Mouse (Mus musculus) CD4-positive, CD25-positive, alpha-beta regulatory T cell, adult 4 months (primary cell): ENCODE data around the gene Reep1. TPM values are rescaled to one million over a fixed set of nuclear protein-coding genes. Genes with fewer than 3 reads are reported as not detected.

ENCODE experiments used
- ATAC-seq: one replicate; pipeline ENCODE4 v1.8.0; 2017
- polyA plus RNA-seq, 2 experiments: library from polyadenylated mRNA; unstranded; fragments of 100-300 nt; shearing (Covaris generic); gene quantifications; one replicate each; pipeline ENCODE4 v1.2.1; 2017

Gene Reep1
- polyA plus RNA-seq, 2 experiments from 2014 or later: 0.74 to 1.8 TPM

DNA sequence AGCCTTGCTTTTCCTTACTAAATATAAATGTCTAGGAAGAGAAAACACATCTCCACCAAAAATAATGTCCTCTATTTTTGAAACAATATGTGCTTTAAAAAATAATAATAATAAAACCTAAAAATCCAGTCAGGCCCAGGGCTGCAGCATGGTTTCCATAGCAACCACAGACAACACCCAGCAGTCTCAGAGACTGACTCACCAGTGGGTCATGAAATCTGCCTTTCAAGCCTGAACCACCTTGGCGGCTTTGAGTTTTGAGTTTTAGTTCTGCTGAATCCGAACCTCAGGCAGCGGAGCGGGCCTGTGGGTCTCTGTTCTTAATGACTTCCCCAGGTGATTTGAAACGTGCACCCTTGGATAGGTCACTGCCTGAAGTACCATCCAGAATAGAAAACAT is 75.8 kb downstream of the Reep1 start:
- no peak for ATAC-seq

DNA sequence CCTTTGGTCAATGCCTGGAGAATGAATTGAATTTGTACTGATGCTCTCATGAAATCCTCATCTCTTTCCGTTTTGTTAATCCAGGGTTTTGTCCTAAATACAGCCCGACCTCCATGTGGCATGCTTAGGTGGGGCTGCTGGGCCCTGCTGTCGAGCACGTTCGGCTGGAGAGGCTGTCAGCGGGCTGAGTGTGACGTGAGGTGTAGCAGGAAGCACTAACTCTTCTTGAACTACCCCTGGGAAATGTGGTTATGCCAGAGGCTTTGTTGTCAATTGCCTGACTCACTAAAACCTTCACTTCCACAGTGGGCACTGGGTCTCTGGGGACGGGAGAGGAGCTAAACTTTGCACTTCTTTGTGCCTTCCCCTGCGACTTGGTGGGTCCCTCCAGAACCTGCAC is 81.0 kb downstream of the Reep1 start:
- ATAC-seq: no peak

DNA sequence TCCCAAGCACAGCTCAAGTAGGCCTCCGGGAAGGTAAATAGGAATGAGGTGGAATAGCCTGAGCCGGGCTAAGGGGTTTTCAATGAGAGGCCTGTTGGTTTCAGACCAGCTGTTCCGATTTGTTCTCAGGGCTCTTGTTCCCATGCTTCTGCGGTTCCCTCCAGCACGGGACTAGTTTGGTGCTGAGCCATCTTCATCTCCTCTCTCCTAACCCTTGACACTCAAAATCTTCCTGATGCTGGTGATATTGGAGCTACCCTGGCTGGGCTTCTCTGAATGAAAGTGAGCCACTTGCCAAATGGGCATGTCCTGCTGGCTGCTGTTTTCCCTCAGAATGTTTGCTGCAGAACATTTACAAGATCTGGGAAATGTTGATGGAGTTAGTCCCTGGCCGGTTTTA is 84.4 kb downstream of the Reep1 start:
- ATAC-seq: no peak

DNA sequence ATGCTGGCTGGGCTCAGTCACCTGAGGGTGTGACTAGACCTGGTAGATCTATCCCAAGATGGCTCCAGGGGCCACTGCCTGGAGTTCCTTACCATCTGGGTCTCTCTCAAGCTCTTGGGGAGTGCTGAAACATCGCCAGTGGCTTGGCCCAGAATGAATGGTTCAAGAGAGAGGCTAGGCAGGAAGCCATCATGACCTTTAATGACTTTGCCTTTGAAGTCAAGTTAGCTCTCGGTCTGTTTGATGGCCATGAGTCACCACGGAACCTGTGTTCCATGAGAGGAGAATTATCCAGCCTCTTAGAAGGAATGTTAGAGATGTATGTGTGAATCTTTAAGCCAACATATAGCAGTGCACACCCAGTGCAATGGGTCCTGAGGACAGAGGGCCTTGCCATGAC is 92.0 kb downstream of the Reep1 start:
- ATAC-seq: no peak

DNA sequence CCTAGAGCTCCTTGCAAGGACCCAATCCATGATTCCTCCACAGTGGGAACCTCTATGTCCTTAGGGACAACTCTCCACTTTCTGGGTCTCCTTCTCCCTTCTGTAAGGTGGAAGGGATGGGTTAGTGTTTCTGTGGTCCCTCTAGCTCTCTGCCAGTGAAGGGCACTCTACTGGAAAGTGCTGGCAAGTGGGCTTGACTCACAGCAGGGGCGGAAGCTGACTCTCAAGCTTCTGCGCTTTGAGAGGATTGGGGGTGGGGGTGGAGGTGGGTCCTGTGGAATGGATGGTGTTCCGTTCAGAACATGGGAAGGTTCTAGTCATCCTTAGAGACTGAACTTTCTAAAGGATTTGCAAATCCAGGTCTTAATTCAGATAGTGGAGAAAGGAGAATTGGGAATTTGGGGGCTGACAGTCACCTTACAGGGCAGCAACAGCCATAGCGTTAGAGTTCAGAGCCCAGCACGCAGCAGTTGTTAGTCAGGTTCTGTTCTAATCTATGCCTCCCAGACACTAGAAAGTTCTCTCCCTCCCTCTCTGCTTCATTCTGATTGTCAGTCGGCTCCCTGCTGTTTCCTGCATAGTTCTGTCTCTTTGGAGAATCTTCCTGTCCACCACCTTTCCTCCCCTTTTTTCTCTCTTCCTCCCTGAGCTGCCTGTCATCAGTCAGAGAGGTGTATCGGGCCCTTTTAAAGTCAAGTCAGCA is 93.8 kb downstream of the Reep1 start:
- ATAC-seq: no peak

DNA sequence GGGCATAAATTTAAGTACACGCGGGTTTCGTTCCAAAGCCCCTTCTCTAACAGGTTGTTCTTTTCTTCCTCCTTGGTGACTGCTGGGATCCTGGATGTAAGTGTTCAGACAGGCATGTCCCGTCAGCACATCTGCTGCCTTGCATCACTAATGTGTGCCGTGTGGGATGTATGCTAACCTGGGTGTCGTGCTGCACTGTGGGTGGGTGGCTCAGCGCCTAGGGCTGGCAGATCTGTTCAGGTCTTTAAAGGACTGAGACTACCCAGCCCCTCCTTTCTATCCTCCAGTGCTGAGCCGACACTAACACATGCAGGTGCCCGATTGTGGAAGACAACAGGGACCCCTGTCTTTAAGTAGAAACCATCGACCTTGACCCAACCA is 94.3 kb downstream of the Reep1 start:
- no peak for ATAC-seq

DNA sequence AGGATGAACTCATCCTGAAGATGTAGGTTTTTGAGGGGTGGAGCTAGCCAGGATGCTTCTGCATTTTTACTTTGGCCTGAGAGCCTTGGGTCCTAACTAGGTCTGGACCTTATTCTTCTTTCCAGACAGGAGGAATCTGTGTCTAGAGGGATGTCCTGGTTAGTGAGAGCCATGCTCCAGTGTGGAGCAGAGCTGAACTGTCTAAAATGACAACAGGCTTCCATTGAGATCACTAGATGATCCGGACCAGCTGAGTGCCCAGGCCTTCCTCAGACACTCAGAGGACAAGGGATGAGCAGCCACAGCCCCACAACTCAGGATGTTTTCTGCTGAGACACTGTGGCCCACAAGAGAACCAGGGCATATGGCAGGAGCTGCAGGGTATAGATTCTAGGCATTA is 96.2 kb downstream of the Reep1 start:
- ATAC-seq: no peak

DNA sequence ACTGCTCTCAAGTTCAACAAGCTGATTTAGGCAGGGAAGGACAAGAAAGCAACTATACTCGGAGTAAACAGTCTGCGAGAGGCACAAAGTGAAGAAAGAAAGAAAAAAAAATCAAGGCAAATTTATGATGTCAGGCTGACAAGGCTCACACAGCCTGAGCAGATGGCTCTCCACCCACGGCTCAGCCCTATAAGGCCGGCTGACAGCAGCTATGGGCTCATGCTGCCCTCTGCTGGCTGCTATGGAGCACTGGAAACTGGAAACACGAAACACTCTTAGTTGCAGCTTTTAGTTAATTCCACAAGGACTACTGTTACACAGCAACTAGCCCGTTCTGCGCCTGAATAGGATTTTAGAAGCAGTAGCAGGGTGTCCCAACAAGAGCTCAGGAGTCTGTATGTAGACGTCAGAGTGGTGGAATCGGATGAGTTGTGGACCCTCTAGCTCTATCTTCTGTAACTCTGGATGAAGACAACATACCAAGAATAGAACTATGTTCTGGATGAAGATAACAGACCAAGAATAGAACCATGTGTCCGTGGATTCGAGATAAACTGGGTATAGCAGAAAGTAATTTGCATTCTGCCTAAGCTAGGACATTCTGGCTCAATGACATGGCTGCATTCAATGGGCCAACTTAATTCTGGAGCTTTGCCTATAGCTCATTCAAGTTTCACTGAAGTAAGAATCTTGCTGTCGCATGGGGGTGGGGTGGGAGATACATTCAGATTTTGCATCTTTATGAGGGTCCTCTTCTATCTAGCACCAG is 96.9 kb downstream of the Reep1 start:
- peak; percentile 96 for ATAC-seq

DNA sequence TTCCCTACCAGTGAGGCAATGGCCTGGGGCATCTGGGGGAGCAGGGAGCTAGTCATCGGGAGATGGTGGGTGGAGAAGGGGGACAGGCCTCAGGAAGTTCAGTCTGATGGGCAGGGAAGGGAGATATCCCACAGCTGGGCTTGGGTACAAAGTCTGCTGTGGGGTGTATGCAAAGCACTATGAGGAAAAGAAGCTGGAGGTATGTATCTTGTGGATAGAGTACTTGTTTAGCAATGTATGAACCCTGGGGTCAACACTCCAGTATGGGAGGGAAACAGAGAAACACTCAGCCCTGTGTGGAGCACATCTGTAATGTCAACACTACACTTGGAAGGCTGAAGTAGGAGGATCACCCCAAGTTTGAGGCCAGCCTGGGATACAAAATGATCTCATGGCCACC is 99.4 kb downstream of the Reep1 start:
- ATAC-seq: no peak

DNA sequence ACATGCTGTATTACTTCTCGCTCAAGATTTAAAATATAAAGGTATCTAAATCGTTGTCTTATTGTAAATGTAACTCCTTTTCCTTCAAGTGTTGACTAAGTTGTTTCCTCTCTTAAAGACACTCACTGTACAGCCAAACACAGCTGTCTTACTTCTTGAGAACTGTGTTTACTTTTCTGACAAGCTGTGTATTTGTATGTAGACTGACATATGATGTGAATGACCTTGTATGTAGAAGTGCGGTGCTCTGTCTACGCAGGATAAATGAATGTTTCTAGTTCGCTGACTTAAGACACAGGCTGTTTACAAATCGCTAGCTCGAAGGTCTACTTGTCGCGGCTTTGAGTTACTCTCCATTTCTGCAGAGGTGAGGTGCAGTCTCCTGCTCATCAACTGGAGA is 102.5 kb downstream of the Reep1 start:
- ATAC-seq: no peak

DNA sequence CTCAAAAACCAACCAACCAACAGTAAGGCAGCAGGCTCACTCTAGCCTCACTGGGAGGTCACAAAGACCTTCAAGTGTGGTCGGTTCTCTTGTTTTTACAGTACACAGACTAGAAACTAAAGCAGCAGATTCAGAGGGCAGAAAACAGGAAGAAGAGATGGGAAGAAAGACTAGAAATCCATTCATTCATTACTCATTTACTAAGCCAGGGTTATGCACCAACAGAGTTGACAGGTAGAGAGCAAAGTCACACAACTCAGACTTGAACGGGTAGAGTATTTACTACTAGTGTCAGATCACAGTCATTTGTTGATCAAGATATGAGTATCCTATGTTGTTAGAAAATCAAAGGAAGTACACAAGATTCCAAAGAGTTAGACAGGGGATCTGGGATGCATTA is 105.5 kb downstream of the Reep1 start:
- no peak for ATAC-seq

DNA sequence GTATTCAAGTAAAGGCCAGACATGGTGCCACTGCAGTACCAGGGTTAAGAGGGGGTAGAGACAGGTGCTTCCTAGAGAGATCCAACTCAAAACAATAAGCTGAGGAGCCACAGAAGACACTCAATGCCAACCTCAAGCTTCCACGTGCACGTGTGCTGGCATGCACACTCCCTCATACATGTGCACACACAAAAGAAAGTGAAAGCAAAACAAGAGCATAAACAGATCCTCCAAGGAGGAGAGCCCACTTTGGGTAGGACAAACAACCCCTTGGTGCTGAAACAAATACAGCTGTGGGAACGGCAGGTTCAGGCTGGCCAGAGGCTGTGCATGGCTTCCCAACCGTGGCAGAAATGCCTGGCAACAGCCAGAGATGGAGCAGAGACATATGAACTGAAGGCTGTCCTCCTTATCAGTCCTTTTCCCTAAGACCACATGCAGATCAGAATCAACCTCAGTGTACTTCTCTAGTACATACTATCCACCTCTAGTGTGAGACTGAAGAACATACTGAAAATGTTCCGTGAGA is 112.5 kb downstream of the Reep1 start:
- no peak for ATAC-seq

DNA sequence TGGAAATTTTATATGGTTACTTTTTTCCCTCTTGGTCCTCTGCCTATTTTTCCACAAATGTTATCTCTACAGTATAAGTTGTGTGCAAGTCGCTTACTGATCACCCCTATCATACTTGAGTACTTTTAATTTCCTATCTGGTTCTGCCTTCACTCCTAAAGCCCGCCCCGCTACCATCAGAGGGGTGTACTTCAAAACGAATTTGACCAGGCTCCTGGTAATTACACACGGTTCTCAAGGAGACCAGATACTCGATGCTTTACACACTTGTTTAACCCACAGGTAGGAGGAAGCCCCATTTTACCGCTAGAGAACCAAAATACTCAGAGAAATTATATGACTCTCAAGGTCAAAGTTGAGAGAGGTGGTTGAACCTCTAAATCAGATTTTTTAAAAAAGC is 115.7 kb downstream of the Reep1 start:
- ATAC-seq: peak; percentile 16

DNA sequence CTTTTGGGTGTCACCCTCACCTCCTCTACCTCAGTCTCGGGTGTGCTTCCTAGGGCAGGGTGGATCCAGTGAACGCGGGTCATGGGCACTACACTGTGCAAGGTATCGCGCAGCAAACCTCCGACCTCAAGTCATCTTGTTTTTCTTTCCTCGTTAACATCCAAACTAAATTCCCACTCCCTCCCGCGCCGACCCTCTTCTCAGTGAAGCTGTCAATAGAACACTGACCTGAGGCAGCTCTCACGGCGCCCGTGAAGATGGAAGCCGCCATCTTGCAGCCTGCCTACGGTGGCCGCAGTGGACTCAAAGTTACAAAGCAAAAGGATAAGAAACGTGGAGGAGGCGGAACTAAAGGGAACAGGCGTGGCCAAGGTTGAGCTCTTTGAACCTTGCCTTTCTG is 116.1 kb downstream of the Reep1 start:
- ATAC-seq: peak; percentile 97

DNA sequence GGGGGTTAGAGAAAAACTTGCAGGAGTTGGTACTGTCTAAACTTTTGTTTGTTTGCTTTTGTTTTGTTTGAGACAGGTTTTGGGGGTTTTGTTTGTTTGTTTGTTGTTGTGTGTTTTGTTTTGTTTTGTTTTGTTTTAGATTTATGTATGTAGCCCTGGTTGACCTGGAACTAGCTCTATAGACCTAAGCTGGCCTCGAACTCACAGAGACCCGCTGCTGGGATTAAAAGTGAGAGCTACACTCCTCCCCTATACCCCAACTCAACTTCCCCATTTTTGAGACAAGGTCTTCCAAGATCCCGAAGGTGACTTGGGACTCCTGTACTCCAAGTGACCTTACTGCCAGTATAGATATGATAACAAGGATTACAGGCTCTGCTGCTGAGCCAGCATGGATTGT is 116.6 kb downstream of the Reep1 start:
- ATAC-seq: no peak

DNA sequence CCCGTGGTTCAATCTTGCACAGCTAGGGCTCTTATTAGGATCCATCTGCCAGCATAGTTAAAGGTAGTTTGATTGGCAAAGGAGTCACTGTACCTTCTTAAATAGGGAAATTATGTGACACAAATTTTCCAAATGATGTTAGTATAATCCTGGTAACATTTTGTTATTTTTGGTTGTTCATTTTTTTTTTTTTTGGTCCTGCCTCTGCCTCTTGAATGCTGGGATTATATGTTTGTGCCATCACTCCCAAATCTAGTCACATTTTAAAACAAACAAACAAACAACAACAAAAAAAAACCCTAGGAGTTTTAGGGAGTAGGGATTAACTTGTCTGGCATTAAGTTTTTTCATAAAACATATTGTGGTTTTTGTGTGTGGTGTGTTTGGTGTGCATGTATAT is 119.5 kb downstream of the Reep1 start, which contains the start of gene Mrpl35:
Mrpl35 (minus strand) TSS at position 101 of the 400 bp plus-strand sequence.
- ATAC-seq: no peak

DNA sequence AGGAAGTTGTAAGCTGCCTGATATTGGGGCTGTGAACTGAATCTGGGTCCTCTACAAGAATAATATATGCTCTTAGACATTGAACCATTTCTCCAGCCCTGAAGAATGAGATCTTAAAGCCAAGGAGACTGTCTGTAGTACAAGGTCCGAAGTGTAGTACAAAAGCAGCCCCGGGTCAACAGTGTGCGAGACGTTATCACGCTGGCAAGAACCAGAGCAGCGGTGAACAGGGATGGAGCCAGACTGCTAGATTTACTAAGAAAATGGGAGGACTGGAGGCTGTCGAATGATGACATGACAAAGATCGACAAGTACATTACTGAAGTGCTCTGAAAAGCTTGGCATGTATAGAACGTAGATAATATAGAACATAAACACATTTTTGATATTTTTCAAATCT is 122.4 kb downstream of the Reep1 start:
- no peak for ATAC-seq

DNA sequence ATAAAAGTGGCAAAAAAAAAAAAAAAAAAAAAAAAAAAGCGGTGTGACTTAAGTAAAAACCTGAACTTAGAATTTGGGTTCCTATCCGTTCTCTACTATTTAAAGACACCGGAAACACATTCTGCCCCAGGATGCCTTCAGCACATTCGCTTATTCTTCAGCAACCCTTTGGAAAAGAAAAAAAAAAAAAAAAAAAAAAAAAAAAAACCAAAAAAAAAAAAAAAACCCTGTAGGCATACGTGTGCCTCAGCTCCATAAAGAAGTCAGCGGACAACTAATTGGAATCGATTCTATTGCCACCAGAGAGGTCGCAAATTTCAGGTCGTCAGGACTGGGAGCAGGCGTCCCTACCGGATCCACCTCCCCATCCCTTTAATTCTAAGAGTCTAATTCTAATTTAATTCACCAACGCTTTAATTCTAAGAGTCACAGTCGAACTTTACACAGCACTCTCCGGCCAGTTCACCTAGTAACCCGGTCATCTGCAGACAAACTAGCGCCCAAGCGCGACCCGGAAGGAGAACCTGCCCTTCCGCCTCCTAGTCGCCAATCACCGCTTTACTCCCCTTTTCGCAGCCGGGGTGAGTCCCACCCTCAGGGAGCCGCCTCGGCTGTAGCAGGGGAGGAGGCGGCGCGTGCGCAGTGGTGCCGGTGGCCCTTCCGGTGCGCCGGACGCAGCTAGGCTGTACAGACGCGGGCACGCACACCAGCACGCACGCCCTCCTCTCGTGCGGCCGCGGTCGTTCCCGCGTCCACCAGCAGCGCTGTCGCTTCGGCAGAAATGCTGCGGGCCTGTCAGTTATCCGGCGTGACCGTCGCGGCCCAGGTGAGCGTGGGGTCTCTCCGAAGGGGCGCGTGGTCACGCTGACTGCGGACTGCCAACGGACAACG is 123.6 kb downstream of the Reep1 start, which contains the start of gene Immt:
Immt (plus strand) TSS at position 642 of the 891 bp plus-strand sequence.
- ATAC-seq: peak; percentile 83

DNA sequence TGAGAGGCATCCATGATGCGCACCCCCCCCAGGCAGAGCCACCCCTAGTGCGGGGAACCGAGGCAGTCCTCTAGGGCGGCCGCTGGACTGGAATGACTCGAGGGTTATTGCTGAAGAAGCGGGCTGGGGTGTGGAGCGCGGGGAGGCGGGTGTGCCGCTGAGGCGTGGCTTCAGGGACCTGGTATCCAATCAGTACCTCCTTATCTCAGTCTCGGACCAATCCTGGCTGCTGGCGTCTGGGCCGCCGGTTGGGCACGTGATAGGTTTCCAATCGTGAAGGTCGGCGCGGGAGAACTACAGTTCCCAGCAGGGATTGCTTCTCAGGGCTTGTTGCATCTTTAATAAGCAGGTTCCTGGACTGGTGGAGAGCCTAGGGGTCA is 124.2 kb downstream of the Reep1 start:
- peak; percentile 94 for ATAC-seq

DNA sequence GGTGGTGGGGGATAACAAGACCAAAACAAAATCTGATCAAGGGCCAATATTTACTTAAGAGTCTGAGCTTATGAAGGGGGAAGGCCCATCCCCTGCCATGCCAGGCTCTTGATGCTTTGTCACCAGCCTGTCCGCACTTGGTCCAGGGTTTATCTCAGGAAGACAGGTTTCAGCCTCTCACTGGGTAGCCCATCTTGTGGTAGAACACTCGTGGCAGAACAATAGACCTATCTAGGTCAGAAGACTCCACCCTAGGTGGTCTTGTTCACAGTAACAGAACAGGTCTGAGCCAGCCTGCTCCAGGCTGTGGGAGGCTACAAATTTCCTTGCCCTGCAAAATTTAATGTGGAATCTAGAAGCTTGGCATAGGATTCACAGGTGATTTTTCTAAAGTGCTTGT is 129.4 kb downstream of the Reep1 start:
- ATAC-seq: no peak

DNA sequence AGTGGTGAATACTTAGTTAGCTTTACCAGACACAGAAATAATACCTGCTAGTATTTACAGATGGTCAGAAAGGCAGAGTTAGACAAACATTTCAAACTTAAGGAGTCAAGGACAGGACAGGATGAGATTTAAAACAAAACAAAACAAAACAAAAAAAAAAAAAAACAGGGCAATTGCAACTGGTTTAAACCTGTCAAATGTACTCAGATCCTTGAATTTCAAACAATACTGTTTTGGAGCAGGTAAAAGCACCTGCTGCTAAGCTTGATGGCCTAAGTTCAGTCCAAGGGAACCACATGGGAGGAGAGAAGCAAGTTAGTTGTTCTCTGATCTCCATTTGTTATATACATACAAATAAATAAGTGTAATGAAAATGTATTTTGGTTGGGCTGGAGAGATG is 132.5 kb downstream of the Reep1 start:
- ATAC-seq: no peak

DNA sequence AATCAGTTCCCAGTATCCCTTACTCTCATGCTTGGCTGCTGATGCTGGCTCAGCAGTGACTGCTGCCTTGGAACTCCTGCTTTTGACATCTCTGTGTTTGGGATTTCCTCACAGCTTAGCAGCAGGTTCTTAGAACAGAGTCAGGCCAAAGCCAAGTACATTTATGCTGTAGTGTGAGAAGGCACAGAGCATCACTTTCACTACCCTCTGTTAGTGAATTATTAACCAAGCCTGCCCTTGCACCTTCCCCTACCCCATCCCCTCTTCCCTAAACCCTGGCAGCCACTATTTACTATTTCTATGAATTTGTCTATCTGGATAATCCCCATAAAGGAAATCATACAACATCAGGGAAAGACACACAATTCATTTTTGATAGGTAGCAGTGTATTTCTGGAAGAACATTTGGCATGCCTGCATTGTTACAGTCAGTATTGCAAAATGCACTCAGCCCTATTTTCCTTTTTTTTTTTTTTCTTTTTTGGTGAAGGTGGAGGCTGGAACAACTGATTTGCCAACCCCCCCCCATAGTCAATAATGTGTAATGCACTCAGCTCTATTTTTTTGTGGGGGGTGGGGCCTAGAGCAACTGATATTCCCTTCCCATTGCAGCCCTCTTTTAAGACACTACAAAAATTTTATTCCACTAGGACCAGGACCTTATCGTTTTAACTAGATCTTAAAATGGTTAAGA is 133.4 kb downstream of the Reep1 start:
- ATAC-seq: no peak
